Mouse (Mus musculus) limb, embryonic 14.5 days (tissue): ENCODE results near the gene Anks1. TPM values are rescaled to one million over a fixed set of nuclear protein-coding genes. Genes with fewer than 3 reads are reported as not detected.

Experiments used
- ATAC-seq: fragments of 200-750 bp; cut with Nextera tagmentation; 2 replicates; pipeline ENCODE4 v1.8.0; 2017; ENCODE audit warnings: low read depth, moderate number of reproducible peaks, moderate TSS enrichment; ENCODE audit not compliant: low FRiP score
- DNase-seq: peaks from one replicate; pipeline ENCODE4 v3.0.0-alpha.2; 2015; ENCODE audit warnings: low spot score
- H3K27ac ChIP-seq: fragments of 300-500 bp; sonication (generic); replicated peaks from 2 replicates; pipeline ENCODE4 v1.5.1; 2014; ENCODE audit warnings: low read depth, mild to moderate bottlenecking, low read length, moderate library complexity, mixed read lengths
- H3K27me3 ChIP-seq: fragments of 300-500 bp; sonication (generic); 2 replicates; pipeline ENCODE4 v1.6.1; 2014; ENCODE audit warnings: low read length, mixed read lengths; ENCODE audit not compliant: control insufficient read depth, insufficient read depth
- H3K36me3 ChIP-seq: fragments of 300-500 bp; sonication (generic); 2 replicates; pipeline ENCODE4 v1.6.1; 2014; ENCODE audit warnings: mild to moderate bottlenecking, low read length, moderate library complexity, mixed read lengths; ENCODE audit not compliant: control insufficient read depth, insufficient read depth
- H3K4me1 ChIP-seq: fragments of 300-500 bp; sonication (generic); 2 replicates; pipeline ENCODE4 v1.6.1; 2014; ENCODE audit warnings: antibody characterized with exemption, low read length, mixed read lengths; ENCODE audit not compliant: control insufficient read depth, insufficient read depth
- H3K4me2 ChIP-seq: fragments of 300-500 bp; sonication (generic); replicated peaks from 2 replicates; pipeline ENCODE4 v1.6.1; 2014; ENCODE audit warnings: low read depth, mild to moderate bottlenecking, low read length, moderate library complexity; ENCODE audit not compliant: severe bottlenecking
- H3K4me3 ChIP-seq: fragments of 300-500 bp; sonication (generic); replicated peaks from 2 replicates; pipeline ENCODE4 v1.5.1; 2014; ENCODE audit warnings: low read length
- H3K9ac ChIP-seq: fragments of 300-500 bp; sonication (generic); 2 replicates; pipeline ENCODE4 v1.6.1; 2014; ENCODE audit warnings: mild to moderate bottlenecking, low read depth, low read length, moderate library complexity; ENCODE audit not compliant: severe bottlenecking
- H3K9me3 ChIP-seq: fragments of 300-500 bp; sonication (generic); 2 replicates; pipeline ENCODE4 v1.6.1; 2016; ENCODE audit warnings: low read length; ENCODE audit not compliant: control insufficient read depth
- POLR2A ChIP-seq: fragments of 200-500 bp; IDR thresholded peaks from 2 replicates; pipeline ENCODE4 v1.8.0; 2012; ENCODE audit warnings: inconsistent platforms, mild to moderate bottlenecking, moderate library complexity, borderline replicate concordance; ENCODE audit not compliant: insufficient read depth, insufficient read length; ENCODE audit errors: extremely low read depth
- WGBS: fragments of 180-500 bp; shearing (Covaris S2); extraction: QIAGEN DNeasy Blood & Tissue Kit; methylation state at CpG from one replicate; pipeline ENCODE4 v1.1.7; 2014; 5-methylcytosine and 5-hydroxymethylcytosine counted together
- polyA plus RNA-seq, 2 experiments: library from polyadenylated mRNA; depleted of rRNA in 1 of 2; stranded (reverse) in 1 of 2; unstranded in 1 of 2; fragments of >200 nt; fragmentation: Nextera tagmentation in 1 of 2; extraction: Ambion mirVana in 1 of 2; gene quantifications; 2 replicates each; pipeline versions ENCODE4 v1.2.1 to v1.2.3; 2012 to 2014

The Anks1 gene
- polyA plus RNA-seq, 2 experiments: 14.6 to 40.6 TPM

DNA sequence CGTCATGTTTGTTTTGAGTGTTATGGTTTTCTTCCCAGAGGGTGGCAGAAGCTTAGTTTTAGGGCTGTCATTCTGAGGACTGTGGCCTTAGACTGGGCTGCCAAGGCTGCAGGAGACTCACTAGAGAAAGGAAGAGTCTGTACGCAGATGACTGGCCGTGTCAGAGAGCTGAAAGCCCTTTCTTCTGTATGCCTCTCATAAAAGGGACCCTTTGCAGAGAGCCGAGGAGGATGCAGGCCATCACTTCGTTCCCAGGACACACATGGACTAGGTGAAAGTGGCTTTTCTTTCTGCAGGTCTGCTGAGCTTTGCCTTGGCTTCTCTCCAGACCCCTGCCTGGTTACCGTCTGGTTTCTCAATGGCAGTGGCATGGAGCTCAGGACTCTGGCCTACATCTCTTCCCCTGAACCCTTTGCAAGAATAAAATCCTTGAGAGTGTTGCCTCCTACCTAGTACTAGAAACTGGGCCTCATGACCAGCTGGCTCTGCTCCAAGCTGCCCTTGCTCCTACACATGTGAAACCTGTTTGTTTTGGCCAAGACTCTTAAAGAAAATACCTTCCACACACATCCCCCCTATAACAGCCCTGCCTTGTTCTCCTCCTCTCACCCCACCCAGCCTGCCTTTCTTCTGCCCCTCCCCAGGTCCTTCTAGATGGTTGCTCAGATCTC lies 36.6 kb downstream of the Anks1 start:
- H3K9ac ChIP-seq: no peak overlapping the region
- no peaks in the 10 kb centered on the region for H3K27me3 ChIP-seq
- TF ChIP-seq POLR2A: no peak
- peak overlapping the region; percentile 87 for H3K27ac ChIP-seq
- ATAC-seq (peak; percentile 88), DNase-seq (peak; percentile 95)
- 28% methylated on average over 6 of the region's 6 CpGs for WGBS
- no peaks in the 10 kb centered on the region for H3K36me3 ChIP-seq
- no peak overlapping the region for H3K4me3 ChIP-seq
- H3K4me2 ChIP-seq: peak overlapping the region; percentile 17; the same call in 1 of the 2 replicates
- no peaks in the 10 kb centered on the region for H3K9me3 ChIP-seq
- H3K4me1 ChIP-seq: peaks cover 40% of the 10 kb centered on the region

- H3K36me3 ChIP-seq: no peaks in the 10 kb centered on the region
- WGBS: 64% methylated on average over 8 of the region's 8 CpGs
- DNase-seq: no peak
- H3K27ac ChIP-seq: peak overlapping the region; percentile 87
- peaks cover 35% of the 10 kb centered on the region for H3K4me1 ChIP-seq
- no peaks in the 10 kb centered on the region for H3K9me3 ChIP-seq
- H3K4me2 ChIP-seq: peak overlapping the region; percentile 17; the same call in 1 of the 2 replicates
- no peaks in the 10 kb centered on the region for H3K27me3 ChIP-seq
- no peak overlapping the region for H3K9ac ChIP-seq
- H3K4me3 ChIP-seq: no peak overlapping the region
- ATAC-seq: no peak
- TF ChIP-seq POLR2A: no peak
Observed at GRCm38 (mm10) chr17:27946371-27946770, 37.3 kb downstream of the Anks1 start.

- H3K27ac ChIP-seq: peak overlapping the region; percentile 87
- H3K4me3 ChIP-seq: no peak overlapping the region
- no peak for TF ChIP-seq POLR2A
- H3K4me1 ChIP-seq: peaks cover 31% of the 10 kb centered on the region
- no peak for DNase-seq
- H3K9ac ChIP-seq: no peak overlapping the region
- H3K4me2 ChIP-seq: no peak overlapping the region
- ATAC-seq: no peak
- no peaks in the 10 kb centered on the region for H3K36me3 ChIP-seq
- H3K9me3 ChIP-seq: no peaks in the 10 kb centered on the region
- WGBS: 80% methylated on average over 2 of the region's 2 CpGs
- H3K27me3 ChIP-seq: no peaks in the 10 kb centered on the region
Observed at GRCm38 (mm10) chr17:27947155-27947554, 38.0 kb downstream of the Anks1 start.

GRCm38 (mm10) chr17:27953136-27953535 lies 44.0 kb downstream of the Anks1 start:
- ATAC-seq (no peak), DNase-seq (no peak)
- H3K9ac ChIP-seq: no peak overlapping the region
- no peak overlapping the region for H3K4me2 ChIP-seq
- no peaks in the 10 kb centered on the region for H3K4me1 ChIP-seq
- H3K4me3 ChIP-seq: no peak overlapping the region
- H3K27ac ChIP-seq: no peak overlapping the region
- no peaks in the 10 kb centered on the region for H3K36me3 ChIP-seq
- no peaks in the 10 kb centered on the region for H3K9me3 ChIP-seq
- TF ChIP-seq POLR2A: no peak
- 50% methylated on average over 6 of the region's 6 CpGs for WGBS
- H3K27me3 ChIP-seq: no peaks in the 10 kb centered on the region

DNA sequence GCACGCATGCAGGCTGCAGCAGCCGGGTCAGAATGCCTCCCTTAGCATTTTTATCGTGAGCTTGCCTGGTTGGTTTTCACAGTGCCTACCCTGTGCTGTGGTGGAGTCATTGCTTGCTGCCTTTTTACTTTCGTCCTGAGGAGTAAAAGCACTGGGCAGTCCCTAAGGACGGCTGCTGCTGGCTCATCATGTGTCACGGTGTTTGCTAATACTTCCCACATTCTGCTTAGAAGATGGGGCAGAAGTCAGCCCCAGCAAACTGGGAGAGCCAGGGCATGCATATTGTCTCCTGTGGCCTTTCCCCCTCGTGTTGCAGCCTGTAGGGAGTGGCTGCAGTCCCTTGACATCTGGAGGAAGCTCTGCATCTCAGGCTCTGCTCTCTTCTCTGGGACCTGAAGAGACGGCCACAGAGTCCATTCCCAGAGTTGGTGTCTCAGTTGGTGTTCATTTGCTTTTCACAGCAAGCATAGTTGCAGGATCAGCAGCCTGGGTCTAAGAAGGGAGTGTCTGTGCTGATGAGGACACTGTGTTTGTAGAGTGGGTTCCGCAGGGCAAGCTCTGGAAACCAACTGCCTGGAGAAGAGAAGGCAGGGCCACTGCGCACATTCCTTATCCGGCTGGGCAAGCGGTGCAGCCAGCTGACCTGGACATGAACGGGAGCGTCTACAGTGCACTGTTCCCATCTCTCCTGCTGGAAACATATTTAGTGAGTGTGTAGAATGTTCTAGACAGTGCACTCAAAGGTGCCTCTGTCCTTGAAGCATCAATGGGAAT lies 45.7 kb downstream of the Anks1 start:
- WGBS: 67% methylated on average over 14 of the region's 14 CpGs
- Histone ChIP-seq H3K4me2 (no peak overlapping the region), H3K27me3 (no peaks in the 10 kb centered on the region), H3K4me3 (no peak overlapping the region), H3K9ac (no peak overlapping the region), H3K36me3 (no peaks in the 10 kb centered on the region), H3K4me1 (no peaks in the 10 kb centered on the region), H3K9me3 (no peaks in the 10 kb centered on the region), H3K27ac (no peak overlapping the region)
- no peak for TF ChIP-seq POLR2A
- DNase-seq (no peak), ATAC-seq (no peak)
